Mouse (Mus musculus) frontal cortex, postnatal 10 days (tissue): ENCODE measurements around the gene Nudcd2.

Source experiments
- DNase-seq, 2 experiments: peaks; one replicate each; pipeline ENCODE4 v3.0.0; 2022; ENCODE audit warnings: low spot score in 2 of 2, mixed read lengths in 1 of 2

The Nudcd2 gene

GRCm38 (mm10) chr11:40755109-40755627 is 21.7 kb downstream of the Nudcd2 start, which contains the start of gene Ccng1:
Gene Ccng1, minus strand, starts transcription at chr11:40755311.
- DNase-seq, result peak; percentile 87 to 88

- DNase-seq, result no peak
Observed at GRCm38 (mm10) chr11:40755968-40756367, 22.5 kb downstream of the Nudcd2 start.

DNA sequence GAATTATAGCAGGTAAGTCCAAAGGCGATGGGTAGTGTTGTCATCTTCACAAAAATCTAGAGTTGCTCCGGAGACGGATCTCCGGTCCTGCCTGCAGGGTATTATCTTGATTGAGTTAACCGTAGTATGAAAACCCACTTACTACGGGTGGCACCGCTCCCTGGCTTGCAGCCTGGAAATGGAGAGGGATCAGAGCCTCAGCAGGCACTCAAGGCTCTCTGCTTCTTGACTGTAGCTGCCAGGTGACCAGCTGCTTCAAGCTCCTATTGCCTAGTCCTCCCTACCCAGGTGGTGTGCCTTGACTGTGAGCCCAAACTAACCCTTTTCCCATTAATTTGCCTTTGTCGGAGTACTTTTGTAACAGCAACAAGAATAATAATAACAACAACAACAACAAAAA is 26.4 kb downstream of the Nudcd2 start:
- DNase-seq, result no peak

- no peak for DNase-seq
Observed at GRCm38 (mm10) chr11:40763395-40763794, 29.9 kb downstream of the Nudcd2 start.

DNA sequence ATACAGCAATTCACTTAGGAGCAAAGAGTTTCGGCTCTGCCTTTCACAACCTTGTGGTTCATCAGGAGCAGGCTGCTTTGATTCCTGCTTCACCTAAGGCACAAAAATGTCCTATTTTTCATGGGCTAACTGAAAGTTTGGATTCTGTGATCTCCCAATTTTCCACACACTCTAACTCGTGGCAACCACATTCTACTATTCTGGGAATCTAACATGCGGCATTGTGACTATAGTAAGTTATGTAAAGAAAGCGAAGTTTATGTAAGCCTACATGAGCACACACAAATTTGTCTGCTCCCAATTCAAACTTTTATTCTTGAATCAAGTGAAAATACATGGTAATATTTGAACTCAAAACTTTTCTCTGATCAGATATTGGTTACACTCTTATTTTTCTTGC is 31.2 kb downstream of the Nudcd2 start:
- no peak for DNase-seq

GRCm38 (mm10) chr11:40775315-40776269 is 42.1 kb downstream of the Nudcd2 start:
- no peak for DNase-seq

DNA sequence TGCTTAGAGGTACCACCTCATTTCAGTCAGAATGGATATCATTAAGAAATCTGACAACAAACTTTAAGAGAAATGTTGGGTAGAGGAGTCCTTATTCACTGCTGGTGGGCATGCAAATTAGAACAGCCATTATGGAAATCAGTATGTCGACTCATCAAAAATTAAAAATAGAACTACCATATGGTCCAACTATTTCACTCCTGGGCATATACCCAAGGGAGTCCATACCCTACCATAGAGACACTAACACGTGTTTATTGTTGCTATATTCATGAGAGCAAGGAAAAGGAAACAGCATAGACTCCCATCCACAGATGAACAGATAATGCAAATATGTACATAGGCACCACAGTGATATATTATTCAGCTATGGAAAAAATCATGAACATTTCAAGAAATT is 48.4 kb downstream of the Nudcd2 start:
- DNase-seq, result no peak

GRCm38 (mm10) chr11:40783346-40783745 is 49.9 kb downstream of the Nudcd2 start:
- DNase-seq, result no peak

- peak; percentile 11 to 25 for DNase-seq
Observed at GRCm38 (mm10) chr11:40784326-40784725, 50.9 kb downstream of the Nudcd2 start.

GRCm38 (mm10) chr11:40786900-40787299 is 53.4 kb downstream of the Nudcd2 start:
- DNase-seq, result no peak
